Mouse (Mus musculus): ENCODE measurements at regions not wholly inside any gene's neighbourhood (a gene's known extent, or its start where the extent isn't known, plus 50 kb on each side); places are given as distances from the start of the nearest gene placed in this dataset.

DNA sequence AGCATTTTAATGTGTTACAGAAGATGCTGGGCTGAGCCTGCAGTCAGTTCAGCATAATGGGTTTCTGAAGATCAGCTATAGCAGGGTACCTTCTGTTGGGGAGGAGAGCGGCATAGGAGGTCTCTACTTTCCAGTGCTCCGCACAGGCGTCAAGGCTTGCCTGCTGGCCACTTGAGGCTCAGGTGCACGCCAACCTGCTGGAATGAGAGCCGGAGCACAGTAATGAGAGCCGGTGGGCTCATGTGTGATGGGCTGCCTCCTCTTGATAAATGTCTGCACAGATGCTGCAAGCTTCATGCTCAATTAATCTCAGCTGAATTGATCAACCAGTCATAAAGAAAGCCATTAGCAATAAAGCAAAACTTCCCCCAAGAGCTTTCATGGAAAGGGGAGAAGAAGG, 290.6 kb downstream of the Foxo1 start:
- in situ Hi-C loops (cut with MboI, MseI), result no loop called here

DNA sequence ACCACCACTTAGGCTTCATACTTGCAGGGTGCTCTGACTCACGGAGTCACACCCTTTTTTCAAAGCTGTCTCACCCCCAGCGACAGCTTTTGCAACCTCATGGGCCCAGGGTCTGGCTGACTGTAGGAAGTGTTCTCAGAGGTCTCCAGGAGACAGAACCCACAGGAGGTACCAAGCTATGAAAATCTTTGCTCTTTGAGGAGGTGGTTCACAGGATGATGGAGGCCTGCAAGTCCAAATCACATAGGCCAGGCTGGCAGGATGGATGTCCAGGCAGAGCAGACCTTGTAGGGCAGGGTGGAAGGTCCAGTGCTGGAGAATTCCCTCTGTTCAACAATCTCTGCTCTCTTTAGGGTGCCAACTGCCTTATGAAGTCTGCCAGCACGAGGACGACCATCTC, 289.2 kb downstream of the Foxo1 start:
- in situ Hi-C loops (cut with MboI, MseI), result no loop called here

DNA sequence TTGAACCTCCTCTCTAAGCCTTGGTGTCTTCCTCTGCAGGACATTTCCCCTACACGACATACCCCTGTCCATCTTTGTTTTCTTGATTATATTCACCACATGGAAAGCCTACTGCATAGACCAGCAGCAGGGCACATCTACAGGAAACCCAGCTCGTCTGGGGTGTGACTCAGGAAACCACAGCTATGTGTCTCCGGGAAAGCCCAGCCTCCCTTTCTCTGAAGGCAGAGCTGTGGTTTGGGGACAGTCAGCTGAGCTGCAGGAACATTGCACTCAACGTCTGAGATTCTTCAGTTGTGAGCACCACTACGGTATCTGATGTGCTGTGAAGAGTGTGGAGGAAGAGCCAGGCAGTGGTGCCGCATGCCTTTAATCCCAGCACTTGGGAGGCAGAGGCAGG, 286.9 kb downstream of the Foxo1 start:
- in situ Hi-C loops (cut with MboI, MseI), result no loop called here

DNA sequence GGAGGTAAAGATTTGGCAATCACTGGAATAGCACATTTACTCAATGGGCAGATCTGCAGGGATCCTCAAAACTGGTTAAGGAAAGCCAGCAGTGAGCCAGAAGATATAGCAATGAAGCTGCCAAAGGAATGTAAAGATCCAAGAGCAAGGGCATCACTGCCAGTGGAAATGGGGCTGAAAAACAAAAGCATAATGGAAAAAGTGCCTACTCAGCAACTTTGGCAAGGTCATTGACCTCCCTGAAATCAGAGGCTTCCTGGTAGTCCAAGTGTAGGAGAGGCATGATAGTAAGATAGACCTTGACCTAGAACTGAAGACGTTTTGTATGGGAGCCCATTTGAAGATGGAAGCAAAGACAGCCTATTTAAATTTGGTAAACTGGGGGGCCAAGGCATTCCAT, 286.4 kb downstream of the Foxo1 start:
- in situ Hi-C loops (cut with MboI, MseI), result loop anchor here in 1 of 2 experiments (5.0 kb wide), 1 partner anchor 82 kb away; no protein-coding TSS in a partner anchor

DNA sequence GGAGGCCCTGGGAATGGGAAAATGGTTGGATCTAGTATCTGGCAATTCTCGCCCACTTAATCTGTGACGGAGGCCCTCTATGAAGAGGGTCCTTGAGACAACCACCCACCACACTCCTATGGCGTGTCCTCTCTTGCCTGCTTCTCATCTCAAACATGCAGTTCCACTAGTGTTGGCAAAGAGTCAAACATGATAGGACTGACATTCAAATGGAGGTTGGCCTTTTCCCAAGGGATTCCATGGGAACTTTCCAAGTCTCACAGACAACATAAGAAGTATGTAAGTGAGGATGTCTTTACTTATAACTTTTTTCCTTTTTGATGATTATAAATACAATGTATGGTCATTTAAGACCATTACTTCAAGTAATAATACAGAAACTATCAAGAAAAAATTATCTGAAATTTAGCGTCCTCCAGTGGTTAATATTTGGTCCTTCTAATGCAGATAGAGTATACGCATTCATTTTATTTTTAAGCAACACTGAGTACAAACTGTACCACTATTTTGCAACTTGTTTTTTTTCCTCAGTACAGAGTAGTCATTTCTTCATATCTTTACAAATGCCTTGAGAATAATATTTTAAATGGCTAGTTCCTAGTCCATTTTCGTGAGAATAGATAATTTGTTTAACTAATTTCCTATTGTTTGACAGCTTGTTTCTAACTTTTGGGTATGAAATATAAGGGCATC, 280.2 kb downstream of the Foxo1 start:
- in situ Hi-C loops (cut with MboI, MseI), result no loop called here

DNA sequence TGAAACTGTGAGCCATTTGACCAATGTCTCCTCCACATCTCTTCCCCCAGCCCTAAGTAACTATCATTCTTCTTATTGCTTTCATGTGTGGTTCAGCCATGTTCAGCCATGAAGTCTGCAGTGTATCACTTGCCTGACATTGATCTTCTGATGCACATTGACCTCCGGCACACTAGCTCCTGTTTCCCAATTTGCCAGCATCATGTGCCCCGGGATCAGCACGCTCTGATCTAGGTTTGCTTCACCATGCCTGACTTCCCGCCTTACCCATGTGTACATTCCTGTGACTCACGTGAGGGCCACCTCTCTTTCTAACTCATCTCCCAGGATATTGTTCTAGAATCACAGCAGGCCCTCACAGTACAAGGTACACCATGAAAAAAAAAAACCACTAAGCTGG, 277.9 kb downstream of the Foxo1 start:
- in situ Hi-C loops (cut with MboI, MseI), result no loop called here

DNA sequence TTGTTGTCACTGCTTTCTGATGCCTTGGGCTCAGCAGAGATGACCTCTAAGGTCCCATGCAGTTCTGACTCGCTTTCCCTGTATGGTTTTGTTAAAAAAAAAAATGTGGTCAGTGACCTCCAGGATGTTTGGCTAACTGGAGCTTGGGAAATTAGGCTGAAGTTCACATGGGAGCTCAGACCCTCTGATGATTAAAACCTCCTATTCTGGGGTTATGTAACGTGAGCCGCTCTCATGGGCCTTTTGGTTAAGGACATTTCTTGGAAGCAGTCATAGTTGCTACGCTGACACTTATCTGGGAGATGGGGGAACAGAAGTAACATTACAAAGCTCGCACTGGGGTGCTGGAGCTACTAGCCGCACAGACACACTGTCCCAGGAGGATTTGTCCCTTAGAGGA, 274.9 kb downstream of the Foxo1 start:
- in situ Hi-C loops (cut with MboI, MseI), result no loop called here

DNA sequence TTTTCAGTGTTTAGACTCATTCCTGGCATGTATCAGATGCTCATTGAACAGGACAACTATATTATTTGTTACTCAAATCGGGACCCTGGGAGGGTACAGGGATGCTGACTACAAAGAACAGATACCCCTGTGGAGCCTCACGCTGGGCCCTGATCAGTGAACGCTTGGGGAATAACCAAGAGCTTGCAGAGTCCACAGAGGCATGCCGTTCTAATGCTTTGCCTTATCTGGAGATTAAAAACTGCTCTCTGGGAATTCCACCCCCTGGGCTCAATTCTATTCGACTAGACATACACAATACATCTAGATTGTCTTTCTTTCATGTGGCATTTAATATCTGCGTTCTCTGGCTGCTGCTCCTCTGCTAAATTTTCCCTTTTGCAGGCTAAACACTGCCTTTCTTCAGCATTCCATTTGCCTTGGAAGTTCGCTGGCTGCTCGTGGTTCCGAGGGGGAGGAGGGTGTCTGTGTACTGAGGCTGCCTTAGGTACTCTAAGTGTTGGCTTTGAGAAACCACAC, 272.8 kb downstream of the Foxo1 start:
- in situ Hi-C loops (cut with MboI, MseI), result no loop called here

DNA sequence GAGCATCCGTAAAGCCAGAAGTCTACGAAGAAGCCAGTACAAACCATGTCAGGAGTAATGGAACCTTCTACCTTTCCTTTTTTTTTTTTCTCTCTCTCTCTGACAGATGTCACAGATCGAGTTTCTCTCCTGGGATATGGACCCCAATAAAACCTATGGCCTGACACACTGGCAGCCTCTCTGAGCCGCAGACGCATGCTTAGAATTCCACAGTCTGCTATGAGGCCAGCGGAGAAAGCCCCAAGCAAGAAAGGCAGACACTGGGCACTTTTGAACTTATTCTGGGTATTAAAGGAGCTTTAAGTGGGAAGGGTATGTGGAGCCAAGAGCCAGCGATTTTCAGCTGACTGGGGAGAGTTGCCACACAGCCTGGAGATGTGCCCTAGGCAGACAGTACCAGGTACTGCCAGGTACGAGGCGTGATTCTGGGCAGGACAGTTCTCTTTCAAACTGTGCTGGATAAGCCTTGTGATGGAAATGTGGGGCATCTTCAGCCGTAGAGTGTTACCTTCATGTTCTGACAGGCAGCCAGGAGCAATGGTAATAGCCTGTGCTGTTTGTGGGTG, 271.8 kb downstream of the Foxo1 start:
- in situ Hi-C loops (cut with MboI, MseI), result no loop called here

DNA sequence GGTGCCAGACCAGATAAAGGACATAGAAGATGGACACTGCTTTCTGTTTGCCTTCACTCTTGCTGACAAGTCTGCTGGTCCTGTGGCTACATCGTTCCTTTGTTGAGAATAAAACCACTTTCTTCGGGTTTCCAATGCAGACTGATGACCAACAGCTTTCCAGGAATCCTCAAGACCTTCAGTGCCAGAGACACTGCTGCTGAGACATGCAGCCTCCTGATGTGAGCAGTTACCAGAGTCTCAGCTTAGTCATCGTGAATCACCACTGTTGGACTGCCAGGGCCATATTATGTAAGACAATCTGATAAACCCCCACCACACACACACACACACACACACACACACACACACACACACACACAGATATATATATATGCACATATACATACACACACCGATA, 270.2 kb downstream of the Foxo1 start:
- in situ Hi-C loops (cut with MboI, MseI), result no loop called here

DNA sequence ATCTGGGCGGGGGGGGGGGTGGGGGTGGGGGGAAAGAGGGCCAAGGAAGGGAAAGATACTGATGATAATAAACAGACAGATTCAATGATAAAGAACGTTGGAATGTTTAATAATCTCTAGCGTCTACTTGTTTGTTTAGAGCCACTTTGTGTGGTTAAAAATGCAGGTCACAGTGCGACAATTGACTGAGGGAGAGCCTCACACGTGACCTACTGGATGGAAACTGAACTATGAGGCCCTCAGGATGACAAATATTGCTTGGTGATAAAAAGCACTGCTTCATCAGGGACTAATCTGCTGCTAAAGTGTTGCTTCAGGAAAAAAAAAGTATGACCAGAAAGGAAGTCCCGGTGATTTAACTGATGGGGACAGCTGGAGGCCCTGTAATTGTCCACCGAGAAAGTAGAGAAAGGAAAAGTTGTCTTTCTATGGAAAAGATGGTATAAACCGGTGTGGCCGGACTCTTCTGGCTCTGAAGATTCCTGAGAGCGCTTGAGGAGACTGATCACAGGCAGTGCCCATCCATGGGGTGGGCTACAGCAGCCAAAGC, 269.3 kb downstream of the Foxo1 start:
- in situ Hi-C loops (cut with MboI, MseI), result no loop called here

DNA sequence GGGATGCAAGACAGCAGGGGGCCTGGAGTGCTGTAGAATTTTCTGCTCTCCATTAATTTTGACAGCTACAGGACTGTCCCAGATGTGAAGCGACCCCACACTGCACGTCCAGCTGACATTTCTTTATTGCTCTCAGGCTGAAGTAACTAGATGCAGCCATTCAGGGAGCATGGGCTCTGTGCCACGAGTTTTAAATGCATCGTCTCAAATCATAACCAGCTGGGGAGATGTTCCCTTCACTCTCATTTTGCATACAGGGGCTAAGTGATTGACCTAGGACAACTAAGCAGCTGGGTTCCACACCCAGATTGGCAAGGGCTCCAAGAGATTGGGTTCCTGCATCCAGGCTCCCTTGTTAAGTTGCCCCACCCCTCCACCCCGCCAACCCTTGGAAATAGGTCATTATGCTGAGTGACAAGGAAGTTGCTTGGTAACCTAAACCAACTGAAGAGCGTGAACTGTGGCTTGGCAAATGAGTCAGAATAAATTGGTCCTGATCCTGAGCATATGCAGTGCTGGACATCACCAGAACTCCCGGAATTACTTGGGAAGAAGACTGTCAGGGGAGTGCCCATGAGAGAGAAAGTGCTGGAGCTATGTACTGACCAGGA, 267.4 kb downstream of the Foxo1 start:
- in situ Hi-C loops (cut with MboI, MseI), result no loop called here

DNA sequence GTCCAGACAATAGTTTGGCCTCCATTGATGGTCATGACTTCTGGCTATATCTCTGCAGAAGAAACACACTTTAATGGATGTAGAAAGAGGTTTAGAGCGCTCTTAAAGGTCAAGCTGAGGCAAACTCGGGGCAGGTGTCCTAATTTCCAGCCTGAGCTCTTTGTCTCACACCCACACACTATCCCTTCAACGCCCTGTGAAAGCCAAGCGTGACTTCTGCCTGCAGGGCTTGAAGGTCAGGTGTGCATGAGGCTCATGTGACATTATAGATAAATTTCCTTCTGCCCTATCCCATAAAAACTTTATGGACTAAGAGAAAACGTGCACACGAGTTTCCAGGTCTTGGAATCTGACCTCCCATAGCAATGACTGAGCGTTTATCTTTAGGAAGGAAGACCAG, 266.0 kb downstream of the Foxo1 start:
- in situ Hi-C loops (cut with MboI, MseI), result no loop called here

DNA sequence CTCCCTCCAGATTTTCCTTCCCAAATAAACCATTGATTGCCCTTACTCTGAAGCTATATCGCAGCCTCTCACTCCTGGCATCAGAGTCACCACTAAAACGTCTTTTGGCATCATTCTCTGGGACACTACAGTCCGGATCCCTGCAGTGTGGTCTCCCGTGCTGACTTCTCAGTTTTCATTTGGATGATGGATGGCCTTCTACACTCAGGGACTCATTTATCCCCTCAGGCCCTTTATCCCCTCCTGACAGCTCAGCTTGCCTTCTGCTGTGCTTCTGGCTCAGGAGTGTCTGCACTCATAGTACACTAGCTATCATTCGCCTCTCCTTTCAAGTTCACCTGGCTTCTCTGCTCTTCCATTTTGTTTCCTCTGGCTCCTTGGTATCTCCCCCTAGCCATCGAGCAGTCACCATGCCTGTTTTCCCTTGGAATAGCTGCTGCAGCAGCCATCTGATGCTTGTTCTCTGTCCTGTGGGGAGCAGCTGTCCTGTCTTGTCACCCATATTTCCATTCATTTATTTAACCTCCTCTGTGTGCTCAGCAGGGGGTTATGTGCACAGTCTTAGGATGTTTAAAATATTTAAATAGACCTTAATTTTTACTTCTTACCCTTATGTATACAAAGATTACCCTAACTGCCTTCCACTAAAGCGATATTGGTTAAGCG, 263.7 kb downstream of the Foxo1 start:
- in situ Hi-C loops (cut with MboI, MseI), result no loop called here

DNA sequence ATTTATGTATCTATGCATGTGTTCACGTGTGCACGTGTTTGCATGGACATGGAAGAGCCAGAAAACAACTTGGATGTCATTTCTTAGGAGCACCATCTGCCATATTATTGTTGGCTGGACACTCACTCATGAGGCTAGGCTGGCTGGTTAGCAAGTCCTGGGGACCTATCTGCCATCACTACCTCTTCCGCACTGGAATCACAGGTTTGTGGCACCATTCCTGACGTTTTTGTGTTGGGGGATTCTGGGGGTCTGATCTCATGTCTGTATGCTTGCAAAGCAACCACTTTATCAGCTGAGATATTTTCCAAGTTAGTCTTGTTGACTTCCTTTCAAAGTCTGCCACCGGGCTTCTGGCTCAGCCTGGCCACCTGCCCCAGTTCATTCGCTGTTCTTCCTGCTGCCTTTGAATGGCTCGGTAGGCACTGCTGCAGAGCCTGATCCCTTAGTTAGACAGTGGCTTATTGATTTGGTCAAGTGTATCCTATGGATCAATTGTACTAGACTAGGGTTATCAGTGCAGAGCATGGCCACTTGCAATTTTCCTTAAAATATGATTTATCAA, 262.4 kb downstream of the Foxo1 start:
- in situ Hi-C loops (cut with MboI, MseI), result no loop called here

DNA sequence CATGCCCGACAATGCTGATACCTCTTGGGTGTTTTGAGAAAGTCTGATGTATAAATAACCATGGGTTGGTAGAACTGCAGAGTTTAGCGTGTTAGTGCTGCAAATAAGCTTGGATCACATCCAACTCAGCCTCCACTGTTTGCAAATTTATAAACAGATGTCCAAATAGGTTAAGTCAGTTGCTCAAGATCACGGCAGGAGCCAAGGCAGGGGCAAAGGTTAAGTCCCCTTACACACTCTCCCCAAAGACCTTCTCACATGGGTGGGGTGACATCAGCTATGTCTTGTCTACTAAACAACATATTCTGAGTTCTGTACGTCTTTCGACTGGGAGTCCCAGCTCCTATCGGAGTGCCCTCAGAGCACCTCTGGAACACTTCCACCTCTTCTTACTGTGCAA, 261.0 kb downstream of the Foxo1 start:
- in situ Hi-C loops (cut with MboI, MseI), result no loop called here

DNA sequence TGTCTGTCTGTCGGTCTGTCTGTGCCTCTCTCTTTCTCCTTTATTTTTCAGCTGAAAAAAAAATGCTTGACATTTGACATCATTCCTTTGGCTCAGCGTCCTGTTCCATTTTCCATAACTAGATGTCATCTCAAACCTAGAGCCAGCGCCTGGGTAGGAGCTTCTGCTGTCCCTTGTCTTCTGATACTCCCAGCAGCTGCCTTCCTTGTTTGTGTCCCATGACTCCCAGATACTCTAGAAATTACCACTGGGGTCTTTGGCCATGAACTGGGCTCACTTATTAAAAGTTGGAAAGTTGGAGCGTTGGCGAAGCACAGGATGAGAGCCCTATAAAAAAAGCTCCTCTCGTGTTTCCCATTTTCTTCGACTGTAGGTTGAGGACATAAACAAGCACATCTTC, 260.4 kb downstream of the Foxo1 start:
- in situ Hi-C loops (cut with MboI, MseI), result no loop called here

DNA sequence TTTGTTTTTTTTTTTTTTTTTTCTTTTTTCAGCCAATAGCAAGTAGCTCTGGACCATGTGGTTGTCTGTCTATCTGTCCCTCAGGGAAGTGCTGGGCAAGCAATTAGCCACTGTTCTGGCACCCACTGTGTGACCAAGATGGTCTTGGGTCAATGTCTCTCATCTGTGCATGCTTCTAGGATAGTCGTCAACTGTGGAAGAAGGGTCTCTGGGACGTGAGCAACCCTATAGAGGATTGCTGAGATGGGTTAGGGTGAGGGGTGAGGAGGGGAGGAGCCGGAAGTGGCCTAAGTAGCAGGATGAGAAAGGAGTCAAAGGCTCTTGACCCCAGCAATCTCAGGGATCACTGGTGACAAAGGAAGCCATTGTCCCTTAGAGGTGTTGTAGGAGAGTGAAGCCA, 259.6 kb downstream of the Foxo1 start:
- in situ Hi-C loops (cut with MboI, MseI), result no loop called here

DNA sequence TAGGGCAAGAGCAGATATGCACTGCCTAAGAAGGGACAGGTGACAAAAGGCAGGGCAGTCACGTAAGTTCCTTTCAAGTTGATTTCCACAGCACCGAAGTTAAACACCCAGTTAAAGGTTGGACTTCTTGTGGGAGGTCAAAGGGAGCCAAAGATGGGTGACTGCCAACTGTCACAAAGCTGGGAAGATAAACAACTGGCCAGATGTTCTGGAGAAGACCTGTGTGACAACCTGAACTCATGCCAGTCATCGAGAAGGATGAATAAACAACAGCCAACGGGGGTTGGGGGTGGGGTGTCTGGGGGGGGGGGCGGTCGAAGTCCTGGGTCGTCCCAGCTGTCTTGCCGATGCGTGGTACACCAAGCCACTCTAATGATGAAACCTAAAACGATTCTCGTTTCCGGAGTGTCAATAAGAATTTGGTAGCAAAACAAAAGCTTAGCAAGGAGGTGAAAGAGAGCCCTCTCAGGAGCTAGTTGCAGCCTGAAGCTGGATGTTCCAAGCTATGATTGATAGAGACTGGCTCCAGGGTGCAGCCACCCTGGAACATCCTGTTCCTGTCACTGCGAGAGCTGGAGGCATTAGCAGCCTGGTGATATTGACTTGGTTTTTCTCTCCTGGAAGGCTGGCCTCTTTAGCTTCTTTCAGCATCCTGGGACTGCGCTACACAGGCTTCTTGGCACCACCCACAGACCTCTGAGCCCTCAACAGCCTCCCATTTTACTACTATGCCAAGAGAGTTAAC, 259.0 kb downstream of the Foxo1 start:
- in situ Hi-C loops (cut with MboI, MseI), result no loop called here

DNA sequence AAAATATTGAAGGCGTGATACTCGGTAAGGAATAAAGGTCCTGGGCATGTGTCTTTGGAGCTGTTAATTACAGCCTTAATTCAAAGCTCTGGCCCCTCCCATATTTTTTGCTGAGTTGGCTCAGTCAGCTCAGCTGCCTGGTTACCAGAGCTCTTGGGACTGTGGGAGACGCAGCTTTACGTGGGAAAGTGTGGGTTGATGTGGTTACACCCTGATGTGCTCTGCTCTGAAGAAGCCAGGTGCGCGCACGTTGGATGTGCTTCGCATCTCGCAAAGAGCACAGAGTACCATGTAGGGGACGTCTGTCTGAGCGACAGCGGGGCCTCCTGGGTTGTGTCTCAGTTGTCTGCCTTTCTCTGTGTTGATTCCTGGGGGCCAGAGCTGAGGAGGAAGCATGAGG, 254.8 kb downstream of the Foxo1 start:
- in situ Hi-C loops (cut with MboI, MseI), result no loop called here

DNA sequence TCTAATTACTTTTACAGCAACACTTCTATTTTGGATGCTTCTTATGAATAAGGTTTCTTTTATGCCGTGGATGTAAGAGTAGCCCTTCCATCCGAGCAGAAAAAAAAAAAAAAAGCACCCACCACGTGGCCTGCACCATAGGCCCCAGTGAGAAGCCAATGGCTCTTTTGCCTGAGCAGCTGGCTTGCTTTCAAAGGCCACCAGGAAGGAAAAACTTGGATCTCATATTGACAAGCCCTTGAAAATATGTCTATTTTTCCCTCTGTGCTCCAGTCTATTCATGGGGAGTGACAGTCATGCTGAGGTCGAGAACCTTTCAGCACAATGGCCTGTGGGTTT, 252.4 kb downstream of the Foxo1 start:
- in situ Hi-C loops (cut with MboI, MseI), result no loop called here

Data from T-helper 17 cell (primary cell).